Mouse (Mus musculus) heart, embryonic 16.5 days (tissue): ENCODE results near the gene Mybphl. TPM values are rescaled to one million over a fixed set of nuclear protein-coding genes. Genes with fewer than 3 reads are reported as not detected.

Source experiments
- ATAC-seq: fragments of 200-750 bp; cut with Nextera tagmentation; replicated peaks from 2 replicates; pipeline ENCODE4 v1.8.0; 2017; ENCODE audit warnings: moderate number of reproducible peaks; ENCODE audit not compliant: insufficient read depth, low FRiP score; ENCODE audit errors: extremely low read depth
- H3K27ac ChIP-seq: fragments of 300-500 bp; sonication (generic); 2 replicates; pipeline ENCODE4 v1.5.1; 2014; ENCODE audit warnings: mild to moderate bottlenecking, low read length, control low read depth, moderate library complexity
- H3K27me3 ChIP-seq: fragments of 300-500 bp; sonication (generic); 2 replicates; pipeline ENCODE4 v1.6.1; 2014; ENCODE audit warnings: low read length, mixed read lengths; ENCODE audit not compliant: control insufficient read depth, insufficient read depth
- H3K36me3 ChIP-seq: fragments of 300-500 bp; sonication (generic); 2 replicates; pipeline ENCODE4 v1.6.1; 2014; ENCODE audit not compliant: control insufficient read depth, insufficient read depth
- H3K4me1 ChIP-seq: fragments of 300-500 bp; sonication (generic); 2 replicates; pipeline ENCODE4 v1.6.1; 2014; ENCODE audit warnings: low read length, mixed read lengths; ENCODE audit not compliant: control insufficient read depth, insufficient read depth
- H3K4me2 ChIP-seq: fragments of 300-500 bp; sonication (generic); 2 replicates; pipeline ENCODE4 v1.6.1; 2014; ENCODE audit warnings: low read depth, mild to moderate bottlenecking, control low read depth, low read length
- H3K4me3 ChIP-seq: fragments of 300-500 bp; sonication (generic); 2 replicates; pipeline ENCODE4 v1.5.1; 2014; ENCODE audit warnings: mild to moderate bottlenecking, control low read depth, low read length
- H3K9ac ChIP-seq: fragments of 300-500 bp; sonication (generic); 2 replicates; pipeline ENCODE4 v1.6.1; 2014; ENCODE audit warnings: low read length, control low read depth
- H3K9me3 ChIP-seq: fragments of 300-500 bp; sonication (generic); replicated peaks from 2 replicates; pipeline ENCODE4 v1.6.1; 2016; ENCODE audit warnings: low read length; ENCODE audit not compliant: control insufficient read depth
- WGBS: fragments of 180-500 bp; shearing (Covaris S2); extraction: QIAGEN DNeasy Blood & Tissue Kit; methylation state at CpG from one replicate; pipeline ENCODE4 v1.1.7; 2014; 5-methylcytosine and 5-hydroxymethylcytosine counted together
- polyA plus RNA-seq: library from polyadenylated mRNA; unstranded; fragments of >200 nt; fragmentation: Nextera tagmentation; extraction: Ambion mirVana; gene quantifications from 2 replicates; pipeline ENCODE4 v1.2.1, GENCODE M21; 2015

Gene Mybphl
- polyA plus RNA-seq, 1 experiment from 2014 or later, result 84.1 TPM

- Histone ChIP-seq H3K4me1 (peaks cover 18% of the 10 kb centered on the region), H3K27me3 (no peaks in the 10 kb centered on the region), H3K9ac (peak overlapping the region; percentile 57), H3K4me2 (peak overlapping the region; percentile 51), H3K27ac (peak overlapping the region; percentile 89), H3K9me3 (no peaks in the 10 kb centered on the region), H3K4me3 (no peak overlapping the region; the same call in 1 of the 2 replicates), H3K36me3 (peaks cover 15% of the 10 kb centered on the region)
- ATAC-seq, result peak; percentile 73
- WGBS, result 19% methylated on average over 9 of the region's 9 CpGs
Measured at GRCm38 (mm10) chr3:108328441-108328841, 36.3 kb upstream of the Mybphl start.

- ATAC-seq, result no peak
- H3K27ac ChIP-seq, result no peak overlapping the region
- H3K27me3 ChIP-seq, result no peaks in the 10 kb centered on the region
- 84% methylated on average over 6 of the region's 6 CpGs for WGBS
- H3K36me3 ChIP-seq, result peaks cover 25% of the 10 kb centered on the region
- H3K4me3 ChIP-seq, result no peak overlapping the region
- no peak overlapping the region for H3K9ac ChIP-seq
- peaks cover 18% of the 10 kb centered on the region for H3K4me1 ChIP-seq
- H3K9me3 ChIP-seq, result no peaks in the 10 kb centered on the region
- H3K4me2 ChIP-seq, result no peak overlapping the region
Measured at GRCm38 (mm10) chr3:108330812-108331211, 33.9 kb upstream of the Mybphl start.

- Histone ChIP-seq H3K36me3 (peaks cover 52% of the 10 kb centered on the region), H3K4me1 (no peaks in the 10 kb centered on the region), H3K9ac (no peak overlapping the region), H3K27me3 (no peaks in the 10 kb centered on the region), H3K9me3 (no peaks in the 10 kb centered on the region), H3K27ac (no peak overlapping the region), H3K4me3 (no peak overlapping the region), H3K4me2 (no peak overlapping the region)
- WGBS, result 93% methylated on average over 5 of the region's 5 CpGs
- ATAC-seq, result no peak
Measured at GRCm38 (mm10) chr3:108336878-108337277, 27.8 kb upstream of the Mybphl start.

- no peaks in the 10 kb centered on the region for H3K9me3 ChIP-seq
- H3K27ac ChIP-seq, result no peak overlapping the region
- H3K4me1 ChIP-seq, result no peaks in the 10 kb centered on the region
- peaks cover 42% of the 10 kb centered on the region for H3K36me3 ChIP-seq
- ATAC-seq, result no peak
- no peak overlapping the region for H3K4me3 ChIP-seq
- WGBS, result 76% methylated on average over 2 of the region's 2 CpGs
- no peak overlapping the region for H3K4me2 ChIP-seq
- H3K9ac ChIP-seq, result no peak overlapping the region
- no peaks in the 10 kb centered on the region for H3K27me3 ChIP-seq
Measured at GRCm38 (mm10) chr3:108341040-108341439, 23.7 kb upstream of the Mybphl start.

- no peak for ATAC-seq
- no peaks in the 10 kb centered on the region for H3K9me3 ChIP-seq
- WGBS, result 57% methylated on average over 7 of the region's 7 CpGs
- H3K9ac ChIP-seq, result no peak overlapping the region
- no peak overlapping the region for H3K4me3 ChIP-seq
- H3K27me3 ChIP-seq, result no peaks in the 10 kb centered on the region
- peaks cover 46% of the 10 kb centered on the region for H3K36me3 ChIP-seq
- H3K27ac ChIP-seq, result no peak overlapping the region
- no peak overlapping the region for H3K4me2 ChIP-seq
- H3K4me1 ChIP-seq, result no peaks in the 10 kb centered on the region
Measured at GRCm38 (mm10) chr3:108342185-108342584, 22.5 kb upstream of the Mybphl start.

- H3K4me3 ChIP-seq, result no peak overlapping the region
- no peaks in the 10 kb centered on the region for H3K4me1 ChIP-seq
- H3K36me3 ChIP-seq, result peaks cover 37% of the 10 kb centered on the region
- no peak overlapping the region for H3K27ac ChIP-seq
- H3K27me3 ChIP-seq, result no peaks in the 10 kb centered on the region
- 78% methylated on average over 7 of the region's 7 CpGs for WGBS
- no peak overlapping the region for H3K4me2 ChIP-seq
- no peak for ATAC-seq
- no peaks in the 10 kb centered on the region for H3K9me3 ChIP-seq
- no peak overlapping the region for H3K9ac ChIP-seq
Measured at GRCm38 (mm10) chr3:108345855-108346254, 18.9 kb upstream of the Mybphl start.

- H3K36me3 ChIP-seq, result peaks cover 39% of the 10 kb centered on the region
- WGBS, result 60% methylated on average over 9 of the region's 9 CpGs
Measured at GRCm38 (mm10) chr3:108348376-108348775, 16.3 kb upstream of the Mybphl start.

GRCm38 (mm10) chr3:108355245-108355644 lies 9.5 kb upstream of the Mybphl start:
- Histone ChIP-seq H3K27me3 (no peaks in the 10 kb centered on the region), H3K36me3 (peaks cover 35% of the 10 kb centered on the region), H3K27ac (no peak overlapping the region), H3K4me3 (no peak overlapping the region), H3K9ac (no peak overlapping the region), H3K4me1 (no peaks in the 10 kb centered on the region), H3K9me3 (no peaks in the 10 kb centered on the region), H3K4me2 (no peak overlapping the region)
- WGBS, result 83% methylated on average over 3 of the region's 3 CpGs
- ATAC-seq, result no peak

More at GRCm38 (mm10) chr3:108348376-108348775, 16.3 kb upstream of the Mybphl start:
- Histone ChIP-seq H3K27me3 (no peaks in the 10 kb centered on the region), H3K9me3 (no peaks in the 10 kb centered on the region), H3K4me2 (no peak overlapping the region), H3K27ac (no peak overlapping the region), H3K4me1 (no peaks in the 10 kb centered on the region), H3K4me3 (no peak overlapping the region), H3K9ac (no peak overlapping the region)
- ATAC-seq, result no peak

- no peak overlapping the region for H3K4me3 ChIP-seq
- H3K4me1 ChIP-seq, result peaks cover 7% of the 10 kb centered on the region
- H3K36me3 ChIP-seq, result peaks cover 27% of the 10 kb centered on the region
- WGBS, result 90% methylated on average over 10 of the region's 10 CpGs
- ATAC-seq, result no peak
- H3K27me3 ChIP-seq, result no peaks in the 10 kb centered on the region
- H3K4me2 ChIP-seq, result no peak overlapping the region
- no peak overlapping the region for H3K27ac ChIP-seq
- no peak overlapping the region for H3K9ac ChIP-seq
- no peaks in the 10 kb centered on the region for H3K9me3 ChIP-seq
Measured at GRCm38 (mm10) chr3:108357051-108357450, 7.7 kb upstream of the Mybphl start.
